Mouse (Mus musculus) cortical plate, adult 2 months (tissue): ENCODE measurements around the gene Rgs3.

ENCODE experiments used
- CTCF ChIP-seq: fragments of 200-500 bp; IDR thresholded peaks from 2 replicates; pipeline ENCODE4 v1.5.1; 2011; ENCODE audit warnings: mild to moderate bottlenecking, control low read depth, low read length; ENCODE audit not compliant: insufficient read depth; ENCODE audit errors: extremely low read depth
- POLR2A ChIP-seq: fragments of 200-500 bp; IDR thresholded peaks from 2 replicates; pipeline ENCODE4 v1.6.1; 2011; ENCODE audit warnings: mild to moderate bottlenecking, low read length, control low read depth; ENCODE audit not compliant: insufficient read depth; ENCODE audit errors: extremely low read depth

GRCm38 (mm10) chr4:62603607-62604006, 44.0 kb downstream of the Rgs3 start:
- TF ChIP-seq CTCF (no peak), POLR2A (no peak)
